Mouse (Mus musculus): ENCODE measurements around the gene Wdr35. TPM values are rescaled to one million over a fixed set of nuclear protein-coding genes. Genes with fewer than 3 reads are reported as not detected.

The Wdr35 gene
- polyA plus RNA-seq, 1 experiment from 2014 or later: 14.7 TPM

- Histone ChIP-seq H3K9ac (ENCODE audit: low read length) (no peak overlapping the region), H3K4me2 (ENCODE audit: low read depth, low read length) (no peak overlapping the region)
These were observed 59.4 kb downstream of the Wdr35 start for GRCm38 (mm10) chr12:9033140-9033539.

GRCm38 (mm10) chr12:9036409-9036808, 62.7 kb downstream of the Wdr35 start:
- Histone ChIP-seq H3K4me3 (replicated peaks; ENCODE audit: low read length) (no peak overlapping the region), H3K4me1 (ENCODE audit: control insufficient read depth, insufficient read depth, low read length) (no peaks in the 10 kb centered on the region), H3K4me2 (ENCODE audit: low read depth, low read length) (no peak overlapping the region), H3K27ac (ENCODE audit: low read length) (no peak overlapping the region), H3K9ac (ENCODE audit: low read length) (no peak overlapping the region), H3K27me3 (ENCODE audit: control insufficient read depth, insufficient read depth, low read length) (no peaks in the 10 kb centered on the region), H3K36me3 (ENCODE audit: control insufficient read depth, insufficient read depth, low read length) (no peaks in the 10 kb centered on the region), H3K9me3 (replicated peaks; ENCODE audit: control insufficient read depth, low read length) (no peaks in the 10 kb centered on the region)
- 85% methylated on average over 9 of the region's 9 CpGs for WGBS
- ATAC-seq (ENCODE audit: insufficient read depth, low FRiP score): no peak

More at GRCm38 (mm10) chr12:9033140-9033539, 59.4 kb downstream of the Wdr35 start:
- H3K9me3 ChIP-seq (replicated peaks; ENCODE audit: control insufficient read depth, low read length): no peaks in the 10 kb centered on the region
- H3K36me3 ChIP-seq (ENCODE audit: control insufficient read depth, insufficient read depth, low read length): no peaks in the 10 kb centered on the region; the same call in 1 of the 2 replicates
- no peaks in the 10 kb centered on the region for H3K4me1 ChIP-seq (ENCODE audit: control insufficient read depth, insufficient read depth, low read length)
- no peak for ATAC-seq (ENCODE audit: insufficient read depth, low FRiP score)
- no peak overlapping the region for H3K4me3 ChIP-seq (replicated peaks; ENCODE audit: low read length)
- no peak overlapping the region for H3K27ac ChIP-seq (ENCODE audit: low read length)
- no peaks in the 10 kb centered on the region for H3K27me3 ChIP-seq (ENCODE audit: control insufficient read depth, insufficient read depth, low read length)

DNA sequence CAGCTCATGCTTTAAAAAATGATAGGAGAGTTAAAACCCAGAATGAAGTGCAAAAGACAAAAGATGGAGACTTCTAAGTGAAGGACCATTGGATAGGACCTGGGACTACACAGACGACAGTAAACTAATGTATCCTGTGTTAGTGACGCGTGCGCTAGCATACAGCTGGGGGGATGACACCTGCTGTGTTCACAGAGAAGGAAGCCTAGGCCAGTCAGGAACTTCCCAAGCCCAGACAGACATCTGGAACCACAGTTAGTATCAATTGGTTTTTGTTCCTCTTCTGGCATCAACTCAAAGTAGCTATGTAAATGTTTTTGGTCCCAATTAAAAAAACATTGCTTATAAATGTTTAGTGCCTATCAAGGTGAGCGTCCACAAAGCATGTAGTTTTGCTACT, 66.5 kb downstream of the Wdr35 start:
- no peaks in the 10 kb centered on the region for H3K27me3 ChIP-seq (ENCODE audit: control insufficient read depth, insufficient read depth, low read length)
- H3K9me3 ChIP-seq (replicated peaks; ENCODE audit: control insufficient read depth, low read length): no peaks in the 10 kb centered on the region
- H3K4me1 ChIP-seq (ENCODE audit: control insufficient read depth, insufficient read depth, low read length): no peaks in the 10 kb centered on the region
- H3K9ac ChIP-seq (ENCODE audit: low read length): no peak overlapping the region
- H3K4me2 ChIP-seq (ENCODE audit: low read depth, low read length): no peak overlapping the region
- 84% methylated on average over 5 of the region's 5 CpGs for WGBS
- no peaks in the 10 kb centered on the region for H3K36me3 ChIP-seq (ENCODE audit: control insufficient read depth, insufficient read depth, low read length)
- no peak for ATAC-seq (ENCODE audit: insufficient read depth, low FRiP score)
- no peak overlapping the region for H3K27ac ChIP-seq (ENCODE audit: low read length)
- H3K4me3 ChIP-seq (replicated peaks; ENCODE audit: low read length): no peak overlapping the region

- H3K27me3 ChIP-seq (ENCODE audit: control insufficient read depth, insufficient read depth, low read length): no peaks in the 10 kb centered on the region
- H3K36me3 ChIP-seq (ENCODE audit: control insufficient read depth, insufficient read depth, low read length): no peaks in the 10 kb centered on the region
- H3K9ac ChIP-seq (ENCODE audit: low read length): no peak overlapping the region; the same call in 1 of the 2 replicates
- no peak overlapping the region for H3K4me3 ChIP-seq (replicated peaks; ENCODE audit: low read length)
- no peaks in the 10 kb centered on the region for H3K9me3 ChIP-seq (replicated peaks; ENCODE audit: control insufficient read depth, low read length)
- no peak for ATAC-seq (ENCODE audit: insufficient read depth, low FRiP score)
- H3K27ac ChIP-seq (ENCODE audit: low read length): no peak overlapping the region
- WGBS: 76% methylated on average over 7 of the region's 7 CpGs
- H3K4me1 ChIP-seq (ENCODE audit: control insufficient read depth, insufficient read depth, low read length): no peaks in the 10 kb centered on the region
- no peak overlapping the region for H3K4me2 ChIP-seq (ENCODE audit: low read depth, low read length)
These were observed 67.0 kb downstream of the Wdr35 start for GRCm38 (mm10) chr12:9040686-9041085.

DNA sequence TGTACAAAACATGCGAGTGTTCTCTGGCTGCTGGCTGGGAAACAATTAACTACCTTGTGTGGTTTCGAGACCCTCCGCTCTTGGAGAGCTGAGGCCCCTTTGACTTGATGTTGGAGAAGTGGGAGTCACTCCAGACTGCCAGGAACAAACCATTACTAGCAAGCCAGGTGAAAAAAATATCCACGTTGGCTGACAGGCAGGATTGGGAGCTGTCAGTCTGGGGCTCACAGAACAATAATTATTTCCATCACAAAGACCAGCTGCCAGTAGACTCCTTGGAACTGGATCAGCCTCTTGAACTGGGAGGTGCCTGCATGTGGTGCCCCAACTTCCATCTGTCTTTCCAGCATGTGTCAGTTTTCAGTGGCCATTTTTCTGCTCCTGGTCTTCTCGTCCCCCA, 68.6 kb downstream of the Wdr35 start:
- no peak for ATAC-seq (ENCODE audit: insufficient read depth, low FRiP score)
- WGBS: 77% methylated on average over 5 of the region's 5 CpGs

DNA sequence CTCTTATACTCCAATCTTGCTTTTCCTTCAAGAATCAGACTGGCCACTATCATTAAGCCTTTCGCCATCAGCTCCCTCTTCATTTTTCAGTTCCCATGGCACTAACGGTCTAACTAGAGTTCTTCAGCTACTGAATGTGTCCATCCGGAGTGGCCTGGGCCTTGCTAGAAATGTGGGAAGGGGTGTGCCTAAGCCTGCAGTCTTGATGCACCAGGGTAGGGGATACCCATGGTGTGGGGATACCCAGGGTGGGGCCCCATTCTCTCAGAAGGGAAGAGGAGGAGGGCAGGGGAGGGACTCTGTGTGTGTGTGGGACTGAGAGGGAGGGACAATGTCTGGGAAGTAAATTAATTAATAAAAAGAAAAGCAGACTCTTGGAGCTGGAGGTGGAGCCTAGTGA, 69.1 kb downstream of the Wdr35 start:
- Histone ChIP-seq H3K4me3 (replicated peaks; ENCODE audit: low read length) (no peak overlapping the region), H3K27ac (ENCODE audit: low read length) (no peak overlapping the region), H3K9ac (ENCODE audit: low read length) (no peak overlapping the region), H3K4me1 (ENCODE audit: control insufficient read depth, insufficient read depth, low read length) (no peaks in the 10 kb centered on the region), H3K36me3 (ENCODE audit: control insufficient read depth, insufficient read depth, low read length) (no peaks in the 10 kb centered on the region), H3K27me3 (ENCODE audit: control insufficient read depth, insufficient read depth, low read length) (no peaks in the 10 kb centered on the region), H3K9me3 (replicated peaks; ENCODE audit: control insufficient read depth, low read length) (no peaks in the 10 kb centered on the region), H3K4me2 (ENCODE audit: low read depth, low read length) (no peak overlapping the region)
- WGBS: 81% methylated on average over 3 of the region's 3 CpGs
- ATAC-seq (ENCODE audit: insufficient read depth, low FRiP score): no peak; the same call in 1 of the 2 replicates

More for the DNA sequence above, 68.6 kb downstream of the Wdr35 start:
- Histone ChIP-seq H3K27me3 (ENCODE audit: control insufficient read depth, insufficient read depth, low read length) (no peaks in the 10 kb centered on the region), H3K9me3 (replicated peaks; ENCODE audit: control insufficient read depth, low read length) (no peaks in the 10 kb centered on the region), H3K4me1 (ENCODE audit: control insufficient read depth, insufficient read depth, low read length) (no peaks in the 10 kb centered on the region), H3K36me3 (ENCODE audit: control insufficient read depth, insufficient read depth, low read length) (no peaks in the 10 kb centered on the region), H3K9ac (ENCODE audit: low read length) (no peak overlapping the region), H3K4me3 (replicated peaks; ENCODE audit: low read length) (no peak overlapping the region), H3K4me2 (ENCODE audit: low read depth, low read length) (no peak overlapping the region), H3K27ac (ENCODE audit: low read length) (no peak overlapping the region)

- no peak for ATAC-seq (ENCODE audit: insufficient read depth, low FRiP score)
- Histone ChIP-seq H3K36me3 (ENCODE audit: control insufficient read depth, insufficient read depth, low read length) (no peaks in the 10 kb centered on the region), H3K4me1 (ENCODE audit: control insufficient read depth, insufficient read depth, low read length) (no peaks in the 10 kb centered on the region), H3K9ac (ENCODE audit: low read length) (no peak overlapping the region), H3K4me2 (ENCODE audit: low read depth, low read length) (no peak overlapping the region), H3K27ac (ENCODE audit: low read length) (no peak overlapping the region), H3K4me3 (replicated peaks; ENCODE audit: low read length) (no peak overlapping the region), H3K27me3 (ENCODE audit: control insufficient read depth, insufficient read depth, low read length) (no peaks in the 10 kb centered on the region), H3K9me3 (replicated peaks; ENCODE audit: control insufficient read depth, low read length) (no peaks in the 10 kb centered on the region)
- WGBS: 97% methylated on average over 7 of the region's 7 CpGs
These were observed 71.0 kb downstream of the Wdr35 start for GRCm38 (mm10) chr12:9044666-9045065.

DNA sequence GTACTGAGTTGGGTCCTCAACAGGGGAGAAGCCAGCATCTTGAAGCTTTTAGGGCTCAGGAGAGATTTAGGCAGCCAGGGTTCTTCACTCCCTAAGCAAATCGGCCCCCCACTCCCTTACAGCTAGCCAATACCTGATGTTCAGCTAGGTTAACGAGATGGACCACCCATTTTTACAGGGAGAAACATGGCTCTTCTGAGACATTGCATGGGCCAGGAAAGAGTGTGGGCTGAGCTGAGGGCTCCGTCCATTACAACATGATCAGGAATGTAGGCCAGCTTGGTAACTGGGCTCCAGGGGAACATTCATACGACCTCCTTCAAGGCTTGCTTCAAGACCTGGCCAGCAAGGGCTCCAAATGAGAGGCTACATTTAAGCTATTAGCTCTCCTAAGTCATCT, 73.0 kb downstream of the Wdr35 start:
- 75% methylated on average over 4 of the region's 4 CpGs for WGBS
- H3K27ac ChIP-seq (ENCODE audit: low read length): no peak overlapping the region
- no peaks in the 10 kb centered on the region for H3K4me1 ChIP-seq (ENCODE audit: control insufficient read depth, insufficient read depth, low read length)
- H3K9me3 ChIP-seq (replicated peaks; ENCODE audit: control insufficient read depth, low read length): no peaks in the 10 kb centered on the region
- H3K27me3 ChIP-seq (ENCODE audit: control insufficient read depth, insufficient read depth, low read length): no peaks in the 10 kb centered on the region
- ATAC-seq (ENCODE audit: insufficient read depth, low FRiP score): no peak
- no peak overlapping the region for H3K9ac ChIP-seq (ENCODE audit: low read length)
- H3K4me3 ChIP-seq (replicated peaks; ENCODE audit: low read length): no peak overlapping the region
- H3K4me2 ChIP-seq (ENCODE audit: low read depth, low read length): no peak overlapping the region
- no peaks in the 10 kb centered on the region for H3K36me3 ChIP-seq (ENCODE audit: control insufficient read depth, insufficient read depth, low read length)

DNA sequence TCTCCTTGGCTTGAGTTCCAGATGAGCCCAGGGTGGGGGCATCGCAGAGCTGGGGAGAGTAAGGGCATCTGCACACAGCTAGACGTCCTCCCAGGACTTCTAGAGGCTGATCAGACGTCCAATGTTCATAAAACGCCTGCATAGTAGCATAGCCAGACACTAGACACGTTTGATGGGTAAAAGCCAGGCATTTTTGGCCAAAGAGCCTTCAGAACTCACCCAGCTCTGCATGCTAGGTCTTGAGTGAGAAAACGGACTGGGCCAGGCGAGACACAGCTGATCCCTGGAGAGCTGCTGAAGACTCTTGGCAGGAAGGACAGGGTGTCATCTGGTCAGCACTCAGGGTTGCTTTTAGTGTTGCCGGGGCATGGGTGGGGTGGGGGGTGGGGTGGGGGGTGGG, 74.4 kb downstream of the Wdr35 start:
- H3K27ac ChIP-seq (ENCODE audit: low read length): no peak overlapping the region
- 67% methylated on average over 8 of the region's 8 CpGs for WGBS
- ATAC-seq (ENCODE audit: insufficient read depth, low FRiP score): no peak
- no peak overlapping the region for H3K9ac ChIP-seq (ENCODE audit: low read length)
- H3K36me3 ChIP-seq (ENCODE audit: control insufficient read depth, insufficient read depth, low read length): no peaks in the 10 kb centered on the region
- H3K4me3 ChIP-seq (replicated peaks; ENCODE audit: low read length): no peak overlapping the region
- no peaks in the 10 kb centered on the region for H3K9me3 ChIP-seq (replicated peaks; ENCODE audit: control insufficient read depth, low read length)
- no peak overlapping the region for H3K4me2 ChIP-seq (ENCODE audit: low read depth, low read length)
- H3K27me3 ChIP-seq (ENCODE audit: control insufficient read depth, insufficient read depth, low read length): no peaks in the 10 kb centered on the region
- no peaks in the 10 kb centered on the region for H3K4me1 ChIP-seq (ENCODE audit: control insufficient read depth, insufficient read depth, low read length)

DNA sequence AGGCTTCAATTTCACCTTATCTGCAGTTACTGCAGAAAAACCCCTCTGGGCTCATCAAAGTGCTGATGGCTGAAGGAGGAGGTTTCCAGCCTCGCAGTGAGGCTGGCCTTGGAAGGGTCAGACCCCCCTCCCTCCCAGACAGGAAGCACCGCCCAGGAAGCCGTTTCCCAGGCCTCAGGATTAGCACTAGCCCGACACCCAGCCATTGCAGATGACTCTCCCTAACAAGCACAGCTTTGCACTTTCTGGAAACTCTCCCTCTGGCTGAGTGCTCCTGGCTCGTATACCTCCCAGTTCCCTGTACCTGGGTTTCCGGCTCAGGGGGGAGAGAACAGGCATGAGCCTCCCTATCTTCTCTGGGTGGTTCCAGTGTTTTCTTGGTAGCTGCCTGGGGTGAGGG, 77.1 kb downstream of the Wdr35 start:
- no peak for ATAC-seq (ENCODE audit: insufficient read depth, low FRiP score)
- no peaks in the 10 kb centered on the region for H3K9me3 ChIP-seq (replicated peaks; ENCODE audit: control insufficient read depth, low read length)
- H3K9ac ChIP-seq (ENCODE audit: low read length): no peak overlapping the region
- H3K4me1 ChIP-seq (ENCODE audit: control insufficient read depth, insufficient read depth, low read length): no peaks in the 10 kb centered on the region
- 32% methylated on average over 6 of the region's 6 CpGs for WGBS
- H3K27ac ChIP-seq (ENCODE audit: low read length): no peak overlapping the region
- no peaks in the 10 kb centered on the region for H3K36me3 ChIP-seq (ENCODE audit: control insufficient read depth, insufficient read depth, low read length)
- H3K27me3 ChIP-seq (ENCODE audit: control insufficient read depth, insufficient read depth, low read length): no peaks in the 10 kb centered on the region
- no peak overlapping the region for H3K4me3 ChIP-seq (replicated peaks; ENCODE audit: low read length)
- H3K4me2 ChIP-seq (ENCODE audit: low read depth, low read length): no peak overlapping the region
